Mouse (Mus musculus): ENCODE results near the gene Ly9.

Gene Ly9
- long read RNA-seq, experiment 1, partial matches to known transcripts = 0 of 1 reads
- long read RNA-seq, experiment 1, other reads (novel, unspliced or antisense) = 0 of 1 reads
- long read RNA-seq, experiment 2 = 0 reads

- intact Hi-C loops (cut with DNase I) = no loop called here
Measured at GRCm38 (mm10) chr1:171607176-171607575, at the start of gene Ly9. TSS of gene Ly9 (minus strand) at chr1:171607410.

GRCm38 (mm10) chr1:171652734-171653133 is 45.5 kb upstream of the Ly9 start, which contains the start of gene Slamf7:
TSS of gene Slamf7 (minus strand) at chr1:171653035.
- intact Hi-C loops (cut with DNase I) = no loop called here

- intact Hi-C loops (cut with DNase I) = no loop called here
Measured at GRCm38 (mm10) chr1:171648840-171649239, 41.6 kb upstream of the Ly9 start.

GRCm38 (mm10) chr1:171647716-171648115 is 40.5 kb upstream of the Ly9 start:
- intact Hi-C loops (cut with DNase I) = no loop called here

GRCm38 (mm10) chr1:171646429-171646940 is 39.3 kb upstream of the Ly9 start:
- intact Hi-C loops (cut with DNase I) = no loop called here

GRCm38 (mm10) chr1:171643612-171644011 is 36.4 kb upstream of the Ly9 start:
- intact Hi-C loops (cut with DNase I) = no loop called here

- intact Hi-C loops (cut with DNase I) = no loop called here
Measured at GRCm38 (mm10) chr1:171640796-171641195, 33.6 kb upstream of the Ly9 start.

GRCm38 (mm10) chr1:171638686-171639085 is 31.5 kb upstream of the Ly9 start:
- intact Hi-C loops (cut with DNase I) = no loop called here

GRCm38 (mm10) chr1:171637101-171637500 is 29.9 kb upstream of the Ly9 start:
- intact Hi-C loops (cut with DNase I) = no loop called here

- intact Hi-C loops (cut with DNase I) = no loop called here
Measured at GRCm38 (mm10) chr1:171635696-171636095, 28.5 kb upstream of the Ly9 start.

- intact Hi-C loops (cut with DNase I) = no loop called here
Measured at GRCm38 (mm10) chr1:171631447-171631846, 24.2 kb upstream of the Ly9 start.

GRCm38 (mm10) chr1:171630912-171631311 is 23.7 kb upstream of the Ly9 start:
- intact Hi-C loops (cut with DNase I) = no loop called here

GRCm38 (mm10) chr1:171630041-171630440 is 22.8 kb upstream of the Ly9 start:
- intact Hi-C loops (cut with DNase I) = no loop called here

- intact Hi-C loops (cut with DNase I) = no loop called here
Measured at GRCm38 (mm10) chr1:171629168-171629567, 22.0 kb upstream of the Ly9 start.

- intact Hi-C loops (cut with DNase I) = no loop called here
Measured at GRCm38 (mm10) chr1:171627801-171628200, 20.6 kb upstream of the Ly9 start.

GRCm38 (mm10) chr1:171620091-171620490 is 12.9 kb upstream of the Ly9 start:
- intact Hi-C loops (cut with DNase I) = no loop called here

GRCm38 (mm10) chr1:171619645-171620044 is 12.4 kb upstream of the Ly9 start:
- intact Hi-C loops (cut with DNase I) = no loop called here

- intact Hi-C loops (cut with DNase I) = no loop called here
Measured at GRCm38 (mm10) chr1:171619001-171619400, 11.8 kb upstream of the Ly9 start.

GRCm38 (mm10) chr1:171616881-171617515 is 9.8 kb upstream of the Ly9 start:
- intact Hi-C loops (cut with DNase I) = no loop called here

GRCm38 (mm10) chr1:171613962-171614361 is 6.8 kb upstream of the Ly9 start:
- intact Hi-C loops (cut with DNase I) = no loop called here

- intact Hi-C loops (cut with DNase I) = no loop called here
Measured at GRCm38 (mm10) chr1:171610781-171611180, 3.6 kb upstream of the Ly9 start.

GRCm38 (mm10) chr1:171610026-171610425 is 2.8 kb upstream of the Ly9 start:
- intact Hi-C loops (cut with DNase I) = no loop called here

- intact Hi-C loops (cut with DNase I) = no loop called here
Measured at GRCm38 (mm10) chr1:171606656-171607055, 554 bp downstream of the Ly9 start.
